Comparison of ENCODE assay signal across 12 mouse cellular contexts in the genomic region with DNA sequence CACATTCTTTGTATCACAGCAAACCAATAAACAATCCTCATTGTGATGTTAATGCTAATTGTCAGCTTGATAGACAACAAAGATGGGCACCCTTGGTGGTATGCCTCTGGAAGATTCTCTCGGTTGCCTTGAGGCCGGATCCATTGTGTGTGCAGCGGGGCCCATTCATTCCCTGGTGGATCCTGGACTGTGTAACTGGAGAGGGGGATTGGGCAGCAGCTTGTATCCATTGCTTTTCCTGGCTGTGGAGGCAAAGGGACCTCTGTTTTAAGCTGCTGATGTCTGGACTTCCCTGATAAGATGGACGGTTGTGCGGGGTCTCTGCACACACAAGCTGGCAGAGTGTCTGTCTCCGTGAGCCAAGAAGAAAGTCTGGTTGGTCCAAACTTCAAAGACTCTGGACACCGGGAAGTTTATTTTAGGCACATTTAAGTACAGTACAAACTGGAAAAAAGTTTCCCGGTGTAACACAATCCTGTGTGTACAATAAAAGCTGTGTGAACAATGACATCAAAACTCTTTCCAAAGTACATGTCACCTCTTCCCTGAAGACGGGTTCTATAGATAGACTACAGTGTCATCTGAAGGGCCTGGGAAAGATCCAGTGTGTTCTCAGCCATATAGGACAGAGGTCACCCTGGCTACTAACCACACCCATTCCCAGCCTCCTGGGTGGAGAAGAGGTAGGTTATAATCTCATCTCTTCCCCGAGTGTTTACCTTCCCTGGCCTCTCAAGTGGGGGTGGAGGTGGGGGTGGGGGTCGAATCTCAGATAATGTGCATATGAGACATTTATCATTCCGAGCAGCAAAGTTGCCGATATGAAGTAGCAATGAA. TPM values are rescaled to one million over a fixed set of nuclear protein-coding genes. Genes with fewer than 3 reads are reported as not detected.
A peak's percentile ranks its signal among the peaks of the same experiment; 100 is the strongest.
DNase-seq lines count a peak whose midpoint lies in the region; ATAC-seq and TF ChIP-seq lines count a peak whose summit lies in the region.
"Had no signal": no experiment of that assay in that cellular context is flagged by ENCODE, and none has a peak within 500 bp of the region (broad histone marks: within the 10 kb centered on the region; RNA-seq: fewer than 3 reads in every experiment).

No protein-coding gene starts in this region.

- no peaks in the 10 kb centered on the region for H3K36me3 ChIP-seq in lung, embryonic 14.5 days (ENCODE audit: insufficient read depth)
- no peaks in the 10 kb centered on the region for H3K36me3 ChIP-seq in heart, embryonic 13.5 days
- no peaks in the 10 kb centered on the region for H3K36me3 ChIP-seq in liver, embryonic 14.5 days (replicated peaks; ENCODE audit: control insufficient read depth, insufficient read depth, low read depth)

- no peak overlapping the region for H3K4me3 ChIP-seq in lung, embryonic 14.5 days (ENCODE audit: low read depth, low read length)
- H3K4me3 ChIP-seq in heart, embryonic 13.5 days, result no peak overlapping the region
- H3K4me3 ChIP-seq in liver, embryonic 14.5 days (ENCODE audit: insufficient read depth in 1 of 2, low read depth in 2 of 2, low read length in 2 of 2), result no peak overlapping the region

- H3K9ac ChIP-seq in lung, embryonic 14.5 days, result no peak overlapping the region
- H3K9ac ChIP-seq in heart, embryonic 13.5 days, result peak overlapping the region; percentile 52; the same call in 1 of the 2 replicates
- peak overlapping the region; percentile 12; the same call in 1 of the 2 replicates for H3K9ac ChIP-seq in liver, embryonic 14.5 days (replicated peaks)

- no peak for ATAC-seq in lung, embryonic 14.5 days (ENCODE audit: insufficient read depth)
- ATAC-seq in heart, embryonic 13.5 days (ENCODE audit: extremely low read depth, insufficient number of reproducible peaks, low FRiP score, low TSS enrichment), result peak; percentile 17; the same call in 1 of the 2 replicates
- peak; percentile 54 for ATAC-seq in liver, embryonic 14.5 days (ENCODE audit: insufficient read depth)
- ATAC-seq in cerebellum, adult (ENCODE audit: insufficient number of reproducible peaks, low FRiP score, low TSS enrichment), result no peak

- no peak for TF ChIP-seq CTCF in lung, embryonic 14.5 days (IDR thresholded peaks at IDR 0.05; ENCODE audit: low read depth)
- TF ChIP-seq CTCF in liver, embryonic 14.5 days (IDR thresholded peaks at IDR 0.05; ENCODE audit: low read depth), result no peak

- peak overlapping the region; percentile 60 for H3K27ac ChIP-seq in lung, embryonic 14.5 days (ENCODE audit: low read depth)
- H3K27ac ChIP-seq in heart, embryonic 13.5 days (replicated peaks), result peak overlapping the region; percentile 90
- H3K27ac ChIP-seq in liver, embryonic 14.5 days, result no peak overlapping the region
- H3K27ac ChIP-seq: macrophage had no signal

- peaks cover 12% of the 10 kb centered on the region; the same call in 1 of the 2 replicates for H3K4me1 ChIP-seq in lung, embryonic 14.5 days (ENCODE audit: insufficient read depth)
- H3K4me1 ChIP-seq in heart, embryonic 13.5 days, result peaks cover 67% of the 10 kb centered on the region
- H3K4me1 ChIP-seq in liver, embryonic 14.5 days (replicated peaks; ENCODE audit: control insufficient read depth in 2 of 2, insufficient read depth in 2 of 2, low read length in 1 of 2), result peaks cover 11 to 31% of the 10 kb centered on the region in 2 experiments

- no peaks in the 10 kb centered on the region for H3K27me3 ChIP-seq in lung, embryonic 14.5 days (ENCODE audit: insufficient read depth, low read length)
- no peaks in the 10 kb centered on the region; the same call in 1 of the 2 replicates for H3K27me3 ChIP-seq in heart, embryonic 13.5 days (replicated peaks)
- no peaks in the 10 kb centered on the region for H3K27me3 ChIP-seq in liver, embryonic 14.5 days (ENCODE audit: control insufficient read depth, insufficient read depth, low read length)

- H3K9me3 ChIP-seq in lung, embryonic 14.5 days (ENCODE audit: low read depth, low read length), result no peaks in the 10 kb centered on the region
- H3K9me3 ChIP-seq in heart, embryonic 13.5 days, result no peaks in the 10 kb centered on the region
- H3K9me3 ChIP-seq in liver, embryonic 14.5 days (ENCODE audit: control insufficient read depth, low read length), result no peaks in the 10 kb centered on the region

- DNase-seq in lung, embryonic 14.5 days, result peak; percentile 26
- no peak for DNase-seq in lung, adult 18-20 months
- peak; percentile 65 for DNase-seq in adipocyte (ENCODE audit: low spot score)
- no peak for DNase-seq in liver, embryonic 14.5 days (ENCODE audit: low read depth in 3 of 3, low spot score in 3 of 3)
- DNase-seq in embryo, embryonic 9.5 days (ENCODE audit: extremely low spot score), result no peak
- DNase-seq in kidney, adult 18-20 months, result no peak
- DNase-seq: adrenal gland, adult 8-10 months; cerebellum, adult 2 months; kidney, adult 8-10 months had no signal

- 24% methylated on average over 13 of the region's 13 CpGs for WGBS in lung, embryonic 14.5 days
- WGBS in heart, embryonic 13.5 days, result 15% methylated on average over 13 of the region's 13 CpGs
- 27% methylated on average over 13 of the region's 13 CpGs for WGBS in liver, embryonic 14.5 days (ENCODE audit: insufficient replicate concordance)

- TF ChIP-seq EP300 in liver, embryonic 14.5 days (IDR thresholded peaks at IDR 0.05; ENCODE audit: low read depth), result no peak

- no peak overlapping the region for H3K4me2 ChIP-seq in lung, embryonic 14.5 days
- H3K4me2 ChIP-seq in heart, embryonic 13.5 days, result peak overlapping the region; percentile 43
- H3K4me2 ChIP-seq in liver, embryonic 14.5 days (ENCODE audit: low read depth), result peak overlapping the region; percentile 32

RNA-seq across cellular contexts. Expression of a gene that starts 31.5 kb away (rescaled TPM):
- 224 and 232 TPM in 2 replicates for polyA plus RNA-seq in lung, embryonic 14.5 days (2014; fragmentation: Nextera tagmentation; extraction: Ambion mirVana)
- polyA plus RNA-seq in heart, embryonic 13.5 days (2015; fragmentation: Nextera tagmentation; extraction: Ambion mirVana), result 150 and 158 TPM in 2 replicates
- 273 and 373 TPM in 2 replicates for polyA plus RNA-seq in liver, embryonic 14.5 days (2012; rRNA removed)
- 277 and 278 TPM in 2 replicates for polyA plus RNA-seq in liver, embryonic 14.5 days (2014; fragmentation: Nextera tagmentation; extraction: Ambion mirVana)

RNA-seq across cellular contexts. Expression of a gene that starts 44.7 kb away (rescaled TPM):
- 1,129 and 1,167 TPM in 2 replicates for polyA plus RNA-seq in lung, embryonic 14.5 days (2014; fragmentation: Nextera tagmentation; extraction: Ambion mirVana)
- polyA plus RNA-seq in heart, embryonic 13.5 days (2015; fragmentation: Nextera tagmentation; extraction: Ambion mirVana), result 1,012 and 1,030 TPM in 2 replicates
- 44.7 and 62.0 TPM in 2 replicates for polyA plus RNA-seq in liver, embryonic 14.5 days (2012; rRNA removed)
- polyA plus RNA-seq in liver, embryonic 14.5 days (2014; fragmentation: Nextera tagmentation; extraction: Ambion mirVana), result 60.1 and 69.0 TPM in 2 replicates

RNA-seq across cellular contexts. Expression of a gene that starts 44.8 kb away (rescaled TPM):
- not detected in 2 replicates for polyA plus RNA-seq in lung, embryonic 14.5 days (2014; fragmentation: Nextera tagmentation; extraction: Ambion mirVana)
- not detected in 2 replicates for polyA plus RNA-seq in heart, embryonic 13.5 days (2015; fragmentation: Nextera tagmentation; extraction: Ambion mirVana)
- 0.15 and 6.4 TPM in 2 replicates for polyA plus RNA-seq in liver, embryonic 14.5 days (2012; rRNA removed)
- not detected in 2 replicates for polyA plus RNA-seq in liver, embryonic 14.5 days (2014; fragmentation: Nextera tagmentation; extraction: Ambion mirVana)

RNA-seq across cellular contexts. Expression of a gene that starts 56.8 kb away (rescaled TPM):
- polyA plus RNA-seq in lung, embryonic 14.5 days (2014; fragmentation: Nextera tagmentation; extraction: Ambion mirVana), result 0.91 and 1.8 TPM in 2 replicates
- polyA plus RNA-seq in heart, embryonic 13.5 days (2015; fragmentation: Nextera tagmentation; extraction: Ambion mirVana), result 0.56 and 1.7 TPM in 2 replicates
- polyA plus RNA-seq in liver, embryonic 14.5 days (2012; rRNA removed), result 1.1 and 1.2 TPM in 2 replicates
- 0.32 and 0.53 TPM in 2 replicates for polyA plus RNA-seq in liver, embryonic 14.5 days (2014; fragmentation: Nextera tagmentation; extraction: Ambion mirVana)

Comparison
In these comparisons a context has a peak if more than half of its experiments do, and no peak if none do; other contexts are left out.
1. DNase-seq: peak in lung, embryonic 14.5 days (single experiment) and adipocyte (single experiment); none in lung, adult 18-20 months (0 of 2), liver, embryonic 14.5 days (0 of 3), embryo, embryonic 9.5 days (single experiment) and kidney, adult 18-20 months (single experiment).
2. ATAC-seq: peak in heart, embryonic 13.5 days (single experiment) and liver, embryonic 14.5 days (single experiment); none in lung, embryonic 14.5 days (single experiment) and cerebellum, adult (single experiment).
3. RNA of a gene that starts 44.7 kb away (polyA plus RNA-seq): 1,129 to 1,167 TPM in lung, embryonic 14.5 days and 1,012 to 1,030 TPM in heart, embryonic 13.5 days; 44.7 to 69.0 TPM in liver, embryonic 14.5 days; every median in the first group is over 10 times any median in the second.